8 mouse cellular contexts compared by ENCODE assay signal in genomic region chr13:55571027-55571751, GRCm38 (mm10). TPM values are rescaled to one million over a fixed set of nuclear protein-coding genes. Genes with fewer than 3 reads are reported as not detected.
A peak's percentile ranks its signal among the peaks of the same experiment; 100 is the strongest.
DNase-seq lines count a peak whose midpoint lies in the region; ATAC-seq lines count a peak whose summit lies in the region.

Gene Fam193b (minus strand): TSS chr13:55571120.

- peak; percentile 97 for DNase-seq in MN1 (ENCODE audit: low spot score)
- DNase-seq in cerebellum, adult 9-10 months, result peak; percentile 95
- peak; percentile 87 to 95 for DNase-seq in frontal cortex, adult 2 months (ENCODE audit: extremely low spot score in 1 of 2, low spot score in 1 of 2)
- DNase-seq in hindbrain, embryonic 11.5 days (ENCODE audit: low spot score), result peak; percentile 94
- DNase-seq in layer of hippocampus, postnatal 10 days (ENCODE audit: low spot score in 2 of 2), result peak; percentile 94 to 96
- peak; percentile 96 for DNase-seq in lung, postnatal 10 days
- peak; percentile 95 for DNase-seq in ovary, postnatal 36 days (ENCODE audit: low spot score)
- peak; percentile 94 for DNase-seq in thymus, postnatal 25 days

- ATAC-seq in hindbrain, embryonic 11.5 days (ENCODE audit: low FRiP score), result peak; percentile 90

- peak within 1 kb of the TSS; percentile 93 for H3K4me2 ChIP-seq in hindbrain, embryonic 11.5 days (replicated peaks; ENCODE audit: low read depth, low read length)

- H3K9ac ChIP-seq in hindbrain, embryonic 11.5 days (ENCODE audit: low read depth, low read length), result peak within 1 kb of the TSS; percentile 98

- no peaks in the 10 kb centered on the region for H3K9me3 ChIP-seq in hindbrain, embryonic 11.5 days (ENCODE audit: control insufficient read depth, low read length)

- H3K36me3 ChIP-seq in hindbrain, embryonic 11.5 days (ENCODE audit: control insufficient read depth, insufficient read depth, low read length), result no peaks in the 10 kb centered on the region

- no peaks in the 10 kb centered on the region for H3K27me3 ChIP-seq in hindbrain, embryonic 11.5 days (ENCODE audit: control insufficient read depth, insufficient read depth, low read length)

- WGBS in hindbrain, embryonic 11.5 days, result 4% methylated on average over 26 of the region's 47 CpGs

- H3K27ac ChIP-seq in hindbrain, embryonic 11.5 days (ENCODE audit: low read depth, low read length), result peak within 1 kb of the TSS; percentile 68

- peaks cover 3% of the 10 kb centered on the region; the same call in 1 of the 2 replicates for H3K4me1 ChIP-seq in hindbrain, embryonic 11.5 days (replicated peaks; ENCODE audit: control insufficient read depth, insufficient read depth, low read length)

- H3K4me3 ChIP-seq in hindbrain, embryonic 11.5 days (ENCODE audit: low read depth, low read length), result peak within 1 kb of the TSS; percentile 93

RNA-seq across cellular contexts. Expression of gene Fam193b, which starts in this region (rescaled TPM):
- polyA plus RNA-seq in frontal cortex, adult 2 months (2012; rRNA removed), result 171 and 177 TPM in 2 replicates
- 44.5 and 45.9 TPM in 2 replicates for polyA plus RNA-seq in hindbrain, embryonic 11.5 days (2014; fragmentation: Nextera tagmentation; extraction: Ambion mirVana)
- total RNA-seq in layer of hippocampus, postnatal 10 days (2021), result 10 to 100 TPM; 61.9 to 82.4 TPM

Comparison
In these comparisons a context has a peak if more than half of its experiments do, and no peak if none do; other contexts are left out.
1. Peak in every context shown above with its lines: DNase-seq, ATAC-seq, H3K4me3 ChIP-seq and H3K27ac ChIP-seq.